In genomic region chrX:48284386-48285005, GRCm38 (mm10) we compare ENCODE assay signal across 8 mouse cellular contexts. TPM values are rescaled to one million over a fixed set of nuclear protein-coding genes. Genes with fewer than 3 reads are reported as not detected.
A peak's percentile ranks its signal among the peaks of the same experiment; 100 is the strongest.
DNase-seq lines count a peak whose midpoint lies in the region; ATAC-seq lines count a peak whose summit lies in the region.

No protein-coding gene starts in this region.

- peaks cover 29% of the 10 kb centered on the region for H3K36me3 ChIP-seq in megakaryocyte, embryonic 14.5 days (replicated peaks; ENCODE audit: low read length)

- peaks cover 31% of the 10 kb centered on the region for H3K27me3 ChIP-seq in megakaryocyte, embryonic 14.5 days (replicated peaks)

- peak; percentile 82 for DNase-seq in ZHBTc4 (ENCODE audit: low read depth, low spot score)
- DNase-seq in frontal cortex, postnatal 36 days (ENCODE audit: low spot score in 2 of 2) = peak; percentile 54 to 61
- DNase-seq in induced T-regulatory cell, adult 2 months (ENCODE audit: low read depth) = peak; percentile 86
- peak; percentile 71 to 89 for DNase-seq in left cerebral cortex, postnatal 10 days (ENCODE audit: extremely low spot score in 1 of 2, low spot score in 2 of 2)
- DNase-seq in right cerebral cortex, postnatal 25 days = peak; percentile 68
- peak; percentile 86 for DNase-seq in yolk sac, embryonic 10.5 days (ENCODE audit: low spot score)

- no peaks in the 10 kb centered on the region; the same call in 1 of the 2 replicates for H3K4me1 ChIP-seq in megakaryocyte, embryonic 14.5 days

- no peaks in the 10 kb centered on the region for H3K9me3 ChIP-seq in megakaryocyte, embryonic 14.5 days

- peak; percentile 80 for ATAC-seq in common myeloid progenitor, adult 5-6 weeks (replicated peaks; ENCODE audit: low read depth, poor library complexity, severe bottlenecking)

- H3K4me3 ChIP-seq in megakaryocyte, embryonic 14.5 days (replicated peaks) = peak overlapping the region; percentile 94

- intact Hi-C loops in left cerebral cortex, postnatal 10 days (cut with DNase I) = loop anchor here (2.0 to 5.0 kb wide), 2 partner anchors 60 to 98 kb away; no protein-coding TSS in a partner anchor

RNA-seq across cellular contexts. Expression of gene Utp14a, which starts 27.8 kb away (rescaled TPM):
- total RNA-seq in common myeloid progenitor, adult 5-6 weeks (2017) = 92.6 and 103 TPM in 2 replicates
- 10 to 100 TPM; 17.5 to 19.2 TPM for total RNA-seq in left cerebral cortex, postnatal 10 days (2021)
- 3.4 TPM in 1 of 2 replicates, not detected in the other for polyA plus RNA-seq in megakaryocyte, embryonic 14.5 days (2012; ENCODE audit: insufficient read depth, low replicate concordance)

RNA-seq across cellular contexts. Expression of gene Bcorl1, which starts 56.7 kb away (rescaled TPM):
- total RNA-seq in common myeloid progenitor, adult 5-6 weeks (2017) = 4.5 and 13.3 TPM in 2 replicates
- 10 to 100 TPM; 18.6 to 23.8 TPM for total RNA-seq in left cerebral cortex, postnatal 10 days (2021)
- polyA plus RNA-seq in megakaryocyte, embryonic 14.5 days (2012; ENCODE audit: insufficient read depth, low replicate concordance) = 3.6 and 10.5 TPM in 2 replicates

Comparison
In these comparisons a context has a peak if more than half of its experiments do, and no peak if none do; other contexts are left out.
1. Peak in every context shown above with its lines: DNase-seq, ATAC-seq and H3K4me3 ChIP-seq.